Mouse (Mus musculus) heart, adult 9 months (tissue): ENCODE results near the gene Vil1.

ENCODE experiments used
- DNase-seq, 2 experiments: peaks; one replicate each; pipeline ENCODE4 v3.0.0; 2022; ENCODE audit warnings: low spot score in 2 of 2

The Vil1 gene

GRCm38 (mm10) chr1:74408589-74409504 is at the start of gene Vil1:
Gene Vil1 (plus strand): TSS chr1:74409376.
- DNase-seq, result no peak

GRCm38 (mm10) chr1:74359952-74360517 is 49.1 kb upstream of the Vil1 start:
- no peak for DNase-seq

- DNase-seq, result peak; percentile 76 to 85
These were observed 47.4 kb upstream of the Vil1 start, which contains the start of gene Catip for GRCm38 (mm10) chr1:74361812-74362211. Gene Catip (plus strand): TSS chr1:74362108.

GRCm38 (mm10) chr1:74362325-74363229 is 46.6 kb upstream of the Vil1 start:
- DNase-seq, result no peak

GRCm38 (mm10) chr1:74363437-74363836 is 45.7 kb upstream of the Vil1 start:
- DNase-seq, result peak; percentile 52 to 67

GRCm38 (mm10) chr1:74364270-74364669 is 44.9 kb upstream of the Vil1 start:
- no peak for DNase-seq

- peak; percentile 78 to 86 for DNase-seq
These were observed 41.1 kb upstream of the Vil1 start for GRCm38 (mm10) chr1:74367886-74368645.

GRCm38 (mm10) chr1:74370040-74370439 is 39.1 kb upstream of the Vil1 start:
- DNase-seq, result no peak

- no peak for DNase-seq
These were observed 35.8 kb upstream of the Vil1 start for GRCm38 (mm10) chr1:74373372-74373771.

- DNase-seq, result no peak
These were observed 34.2 kb upstream of the Vil1 start, which contains the start of gene Slc11a1 for GRCm38 (mm10) chr1:74374980-74375379. Gene Slc11a1 (plus strand): TSS chr1:74375195.

- DNase-seq, result no peak
These were observed 33.6 kb upstream of the Vil1 start for GRCm38 (mm10) chr1:74375561-74375960.

- peak; percentile 68 to 77 for DNase-seq
These were observed 32.8 kb upstream of the Vil1 start for GRCm38 (mm10) chr1:74376396-74376795.

GRCm38 (mm10) chr1:74379058-74379504 is 30.1 kb upstream of the Vil1 start:
- no peak for DNase-seq

- no peak for DNase-seq
These were observed 28.7 kb upstream of the Vil1 start for GRCm38 (mm10) chr1:74380484-74380883.

- DNase-seq, result no peak
These were observed 27.6 kb upstream of the Vil1 start for GRCm38 (mm10) chr1:74381588-74382021.

GRCm38 (mm10) chr1:74383385-74383784 is 25.8 kb upstream of the Vil1 start:
- no peak for DNase-seq

- DNase-seq, result no peak
These were observed 24.7 kb upstream of the Vil1 start for GRCm38 (mm10) chr1:74384525-74384924.

- no peak for DNase-seq
These were observed 24.1 kb upstream of the Vil1 start for GRCm38 (mm10) chr1:74385064-74385463.

- DNase-seq, result no peak
These were observed 23.6 kb upstream of the Vil1 start for GRCm38 (mm10) chr1:74385531-74385930.

- no peak for DNase-seq
These were observed 22.8 kb upstream of the Vil1 start for GRCm38 (mm10) chr1:74386363-74386713.
